Mouse (Mus musculus) neural tube, embryonic 11.5 days (tissue): ENCODE measurements around the gene Exoc3l2. TPM values are rescaled to one million over a fixed set of nuclear protein-coding genes. Genes with fewer than 3 reads are reported as not detected.

Source experiments
- ATAC-seq: fragments of 200-750 bp; cut with Nextera tagmentation; 2 replicates; pipeline ENCODE4 v1.8.0; 2017; ENCODE audit warnings: moderate number of reproducible peaks, mild to moderate bottlenecking, moderate TSS enrichment, moderate library complexity; ENCODE audit not compliant: insufficient read depth, low FRiP score, low TSS enrichment
- DNase-seq: peaks from one replicate; pipeline ENCODE4 v3.0.0-alpha.2; 2015; ENCODE audit warnings: low spot score
- H3K27ac ChIP-seq: fragments of 300-500 bp; sonication (generic); 2 replicates; pipeline ENCODE4 v1.5.1; 2014; ENCODE audit warnings: low read depth, mild to moderate bottlenecking, low read length
- H3K27me3 ChIP-seq: fragments of 300-500 bp; sonication (generic); 2 replicates; pipeline ENCODE4 v1.6.1; 2014; ENCODE audit warnings: mild to moderate bottlenecking, low read length, mixed read lengths; ENCODE audit not compliant: control insufficient read depth, insufficient read depth
- H3K36me3 ChIP-seq: fragments of 300-500 bp; sonication (generic); 2 replicates; pipeline ENCODE4 v1.6.1; 2014; ENCODE audit warnings: mild to moderate bottlenecking, low read length, moderate library complexity, mixed read lengths; ENCODE audit not compliant: control insufficient read depth, insufficient read depth
- H3K4me1 ChIP-seq: fragments of 300-500 bp; sonication (generic); 2 replicates; pipeline ENCODE4 v1.6.1; 2014; ENCODE audit warnings: low read length, mixed read lengths; ENCODE audit not compliant: control insufficient read depth, insufficient read depth
- H3K4me2 ChIP-seq: fragments of 300-500 bp; sonication (generic); 2 replicates; pipeline ENCODE4 v1.6.1; 2014; ENCODE audit warnings: low read depth, mild to moderate bottlenecking, moderate library complexity
- H3K4me3 ChIP-seq: fragments of 300-500 bp; sonication (generic); 2 replicates; pipeline ENCODE4 v1.5.1; 2014; ENCODE audit warnings: low read depth, low read length
- H3K9ac ChIP-seq: fragments of 300-500 bp; sonication (generic); 2 replicates; pipeline ENCODE4 v1.6.1; 2014; ENCODE audit warnings: mild to moderate bottlenecking, low read length
- H3K9me3 ChIP-seq: fragments of 300-500 bp; sonication (generic); 2 replicates; pipeline ENCODE4 v1.6.1; 2016; ENCODE audit warnings: low read length; ENCODE audit not compliant: control insufficient read depth
- WGBS: fragments of 180-500 bp; shearing (Covaris S2); extraction: QIAGEN DNeasy Blood & Tissue Kit; methylation state at CpG from one replicate; pipeline ENCODE4 v1.1.7; 2014; 5-methylcytosine and 5-hydroxymethylcytosine counted together
- polyA plus RNA-seq: library from polyadenylated mRNA; unstranded; fragments of >200 nt; fragmentation: Nextera tagmentation; extraction: Ambion mirVana; gene quantifications from 2 replicates; pipeline ENCODE4 v1.2.1, GENCODE M21; 2014

Gene Exoc3l2
- polyA plus RNA-seq, 1 experiment from 2014 or later = 1.6 TPM

- Histone ChIP-seq H3K9me3 (no peaks in the 10 kb centered on the region), H3K4me1 (no peaks in the 10 kb centered on the region), H3K27ac (no peak overlapping the region), H3K4me3 (no peak overlapping the region), H3K27me3 (no peaks in the 10 kb centered on the region), H3K4me2 (no peak overlapping the region), H3K9ac (no peak overlapping the region), H3K36me3 (no peaks in the 10 kb centered on the region)
- WGBS = 78% methylated on average over 4 of the region's 4 CpGs
- DNase-seq (no peak), ATAC-seq (no peak)
Observed at GRCm38 (mm10) chr7:19501658-19502057, 38.5 kb downstream of the Exoc3l2 start.

GRCm38 (mm10) chr7:19503481-19504068 lies 40.4 kb downstream of the Exoc3l2 start:
- DNase-seq (peak; percentile 44), ATAC-seq (no peak)
- H3K27me3 ChIP-seq = no peaks in the 10 kb centered on the region
- no peak overlapping the region for H3K27ac ChIP-seq
- no peak overlapping the region for H3K9ac ChIP-seq
- no peak overlapping the region for H3K4me2 ChIP-seq
- H3K4me3 ChIP-seq = no peak overlapping the region
- H3K36me3 ChIP-seq = no peaks in the 10 kb centered on the region
- WGBS = 42% methylated on average over 5 of the region's 5 CpGs
- peaks cover 4% of the 10 kb centered on the region; the same call in 1 of the 2 replicates for H3K4me1 ChIP-seq
- H3K9me3 ChIP-seq = no peaks in the 10 kb centered on the region

- no peak overlapping the region for H3K27ac ChIP-seq
- no peak overlapping the region for H3K9ac ChIP-seq
- H3K4me3 ChIP-seq = no peak overlapping the region; the same call in 1 of the 2 replicates
- no peak for ATAC-seq
- H3K9me3 ChIP-seq = no peaks in the 10 kb centered on the region
- peak overlapping the region; percentile 97; the same call in 1 of the 2 replicates for H3K4me2 ChIP-seq
- H3K36me3 ChIP-seq = no peaks in the 10 kb centered on the region
- DNase-seq = peak; percentile 25
- 33% methylated on average over 6 of the region's 6 CpGs for WGBS
- no peaks in the 10 kb centered on the region for H3K27me3 ChIP-seq
- peaks cover 10% of the 10 kb centered on the region for H3K4me1 ChIP-seq
Observed at GRCm38 (mm10) chr7:19506326-19506725, 43.2 kb downstream of the Exoc3l2 start.

- ATAC-seq (peak; percentile 35; the same call in 1 of the 2 replicates), DNase-seq (peak; percentile 82)
- Histone ChIP-seq H3K27me3 (no peaks in the 10 kb centered on the region), H3K4me3 (peak overlapping the region; percentile 81), H3K4me2 (peak overlapping the region; percentile 97), H3K9me3 (no peaks in the 10 kb centered on the region), H3K27ac (peak overlapping the region; percentile 68; the same call in 1 of the 2 replicates), H3K36me3 (no peaks in the 10 kb centered on the region), H3K9ac (peak overlapping the region; percentile 88), H3K4me1 (peaks cover 10% of the 10 kb centered on the region)
- under 1% methylated on average over 66 of the region's 71 CpGs for WGBS
Observed at GRCm38 (mm10) chr7:19506969-19507611, 44.0 kb downstream of the Exoc3l2 start.

DNA sequence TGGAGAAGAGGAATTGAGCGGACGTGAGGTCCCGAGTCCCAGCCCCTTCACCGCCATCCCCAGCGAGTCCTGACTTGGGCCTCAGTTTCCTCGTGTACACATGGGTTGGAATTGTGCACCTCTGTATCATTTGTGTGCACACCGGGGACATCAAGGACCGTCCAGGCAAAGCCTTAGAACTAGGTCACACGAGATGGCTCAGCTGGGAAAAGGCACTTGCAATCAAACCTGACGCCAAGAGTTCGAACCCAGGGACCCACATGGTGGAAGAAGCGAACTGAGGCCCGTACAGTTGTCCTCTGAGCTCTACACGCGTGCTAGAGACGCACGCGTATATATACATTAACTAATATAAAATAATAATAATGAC lies 44.5 kb downstream of the Exoc3l2 start:
- H3K4me1 ChIP-seq = peaks cover 10% of the 10 kb centered on the region
- no peaks in the 10 kb centered on the region for H3K27me3 ChIP-seq
- peak overlapping the region; percentile 88 for H3K9ac ChIP-seq
- ATAC-seq = no peak
- H3K4me2 ChIP-seq = peak overlapping the region; percentile 97
- DNase-seq = no peak
- peak overlapping the region; percentile 81 for H3K4me3 ChIP-seq
- H3K9me3 ChIP-seq = no peaks in the 10 kb centered on the region
- no peaks in the 10 kb centered on the region for H3K36me3 ChIP-seq
- peak overlapping the region; percentile 68; the same call in 1 of the 2 replicates for H3K27ac ChIP-seq
- WGBS = 6% methylated on average over 18 of the region's 18 CpGs

GRCm38 (mm10) chr7:19508150-19508923 lies 45.2 kb downstream of the Exoc3l2 start, which contains the start of the genes Bloc1s3 and Trappc6a:
Gene Bloc1s3 (minus strand): TSS chr7:19508367.
Gene Trappc6a (plus strand): TSS chr7:19508395.
- WGBS = under 1% methylated on average over 56 of the region's 56 CpGs
- ATAC-seq (peak; percentile 94), DNase-seq (peak; percentile 93)
- Histone ChIP-seq H3K4me2 (peak within 1 kb of the TSS; percentile 97), H3K4me3 (peak within 1 kb of the TSS; percentile 81), H3K27ac (peak within 1 kb of the TSS; percentile 68), H3K9me3 (no peaks in the 10 kb centered on the region), H3K36me3 (no peaks in the 10 kb centered on the region), H3K9ac (peak within 1 kb of the TSS; percentile 88), H3K27me3 (no peaks in the 10 kb centered on the region), H3K4me1 (peaks cover 10% of the 10 kb centered on the region)

DNA sequence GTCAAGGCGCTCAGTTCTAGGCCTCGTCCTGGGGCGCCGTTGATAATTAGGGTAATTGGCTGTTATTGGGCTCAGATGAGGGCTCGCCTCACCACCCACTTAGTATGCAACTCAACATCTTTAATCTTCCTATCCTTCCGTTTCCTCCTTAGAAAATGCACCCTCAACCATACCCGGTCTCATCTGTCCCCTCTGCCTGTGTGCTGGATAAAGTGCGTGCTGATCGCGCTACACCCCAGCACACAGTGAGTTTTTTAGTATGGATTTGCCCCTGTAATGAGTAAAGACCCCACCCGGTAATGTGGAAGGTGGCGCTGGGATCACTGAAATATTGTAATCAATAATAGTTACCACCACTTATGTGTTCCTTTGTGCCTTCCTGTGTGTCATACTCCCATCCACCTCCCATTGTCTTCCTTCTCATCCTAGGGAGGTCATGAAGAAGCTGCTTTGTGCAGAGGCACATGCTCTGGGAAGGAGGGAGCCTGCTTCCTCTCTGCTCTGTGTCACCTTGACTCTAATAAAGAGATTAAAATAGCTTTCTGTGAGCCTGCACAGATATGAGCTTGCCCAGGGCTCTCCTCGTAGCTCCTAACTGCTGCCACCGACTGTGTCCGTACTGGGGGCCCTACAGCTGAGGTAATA lies 45.9 kb downstream of the Exoc3l2 start:
- WGBS = 11% methylated on average over 15 of the region's 15 CpGs
- peak overlapping the region; percentile 81 for H3K4me3 ChIP-seq
- H3K4me1 ChIP-seq = peaks cover 10% of the 10 kb centered on the region
- peak overlapping the region; percentile 64 for H3K27ac ChIP-seq
- H3K9ac ChIP-seq = peak overlapping the region; percentile 88
- H3K27me3 ChIP-seq = no peaks in the 10 kb centered on the region
- ATAC-seq (peak; percentile 7), DNase-seq (no peak)
- no peaks in the 10 kb centered on the region for H3K36me3 ChIP-seq
- H3K4me2 ChIP-seq = peak overlapping the region; percentile 97
- H3K9me3 ChIP-seq = no peaks in the 10 kb centered on the region

DNA sequence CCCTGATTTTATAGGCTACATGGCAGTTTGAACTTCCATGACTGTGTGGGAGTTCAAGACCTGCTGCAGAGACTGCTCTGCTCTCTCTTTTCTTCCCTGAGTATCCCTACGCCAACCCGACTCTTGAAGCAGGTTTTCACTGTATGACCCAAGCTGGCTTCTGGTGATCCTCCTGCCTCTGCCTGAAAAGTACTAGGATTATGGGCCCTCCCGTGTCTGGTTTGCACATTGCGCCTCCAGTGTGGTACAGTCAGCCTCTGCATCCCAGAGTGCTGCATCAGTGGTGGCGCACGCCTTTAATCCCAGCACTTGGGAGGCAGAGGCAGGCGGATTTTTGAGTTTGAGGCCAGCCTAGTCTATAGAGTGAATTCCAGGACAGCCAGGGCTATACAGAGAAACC lies 46.7 kb downstream of the Exoc3l2 start:
- ATAC-seq = no peak
- H3K9me3 ChIP-seq = no peaks in the 10 kb centered on the region
- no peaks in the 10 kb centered on the region for H3K27me3 ChIP-seq
- peak overlapping the region; percentile 88; the same call in 1 of the 2 replicates for H3K9ac ChIP-seq
- 91% methylated on average over 7 of the region's 7 CpGs for WGBS
- DNase-seq = no peak
- H3K36me3 ChIP-seq = no peaks in the 10 kb centered on the region
- H3K27ac ChIP-seq = no peak overlapping the region
- peaks cover 10% of the 10 kb centered on the region for H3K4me1 ChIP-seq
- H3K4me2 ChIP-seq = peak overlapping the region; percentile 97; the same call in 1 of the 2 replicates
- peak overlapping the region; percentile 81 for H3K4me3 ChIP-seq
